18 mouse cellular contexts compared by ENCODE assay signal in genomic region chr10:89196444-89196843, GRCm38 (mm10).
DNase-seq lines count a peak whose midpoint lies in the region.
"Had no signal": no experiment of that assay in that cellular context is flagged by ENCODE, and none has a peak within 500 bp of the region (broad histone marks: within the 10 kb centered on the region; RNA-seq: fewer than 3 reads in every experiment).

No protein-coding gene starts in this region.

- peak; percentile 35 to 44 for DNase-seq in left cerebral cortex, postnatal 14 days (ENCODE audit: low spot score in 2 of 2)
- no peak for DNase-seq in left cerebral cortex, postnatal 4 days
- DNase-seq in right cerebral cortex, postnatal 10 days (ENCODE audit: low spot score in 2 of 2): peak; percentile 34 to 50
- DNase-seq in right cerebral cortex, adult 18-20 months: no peak
- DNase-seq in telencephalon, adult 2 months (ENCODE audit: low read depth, low spot score): peak; percentile 62
- no peak for DNase-seq in MN1 (ENCODE audit: low spot score)
- DNase-seq: adrenal gland, adult 8-10 months; adrenal gland, postnatal 25 days; B cell, adult 2 months; cerebellum, adult 18-20 months; cerebellum, adult 9-10 months; cerebellum, postnatal 14 days; forebrain, postnatal 0 days; gastrocnemius, postnatal 10 days; gastrocnemius, postnatal 36 days; heart, adult 2 months; heart, postnatal 14 days; heart, postnatal 4 days had no signal

- intact Hi-C loops in left cerebral cortex, postnatal 14 days (cut with DNase I): no loop called here
- intact Hi-C loops in left cerebral cortex, postnatal 4 days (cut with DNase I): no loop called here

Comparison
In these comparisons a context has a peak if more than half of its experiments do, and no peak if none do; other contexts are left out.
1. DNase-seq: peak in left cerebral cortex, postnatal 14 days (2 of 2), right cerebral cortex, postnatal 10 days (2 of 2) and telencephalon, adult 2 months (single experiment); none in left cerebral cortex, postnatal 4 days (single experiment), right cerebral cortex, adult 18-20 months (single experiment) and MN1 (single experiment).